Comparison of ENCODE assay signal across 8 mouse cellular contexts in genomic region chr15:102341580-102341979, GRCm38 (mm10). TPM values are rescaled to one million over a fixed set of nuclear protein-coding genes. Genes with fewer than 3 reads are reported as not detected.
DNase-seq lines count a peak whose midpoint lies in the region; TF ChIP-seq lines count a peak whose summit lies in the region.

No protein-coding gene starts in this region.

- TF ChIP-seq CTCF in bone marrow, adult 2 months (IDR thresholded peaks at IDR 0.05; ENCODE audit: control insufficient read depth, insufficient read depth, low read length): peak; percentile 62

- no peak overlapping the region for H3K27ac ChIP-seq in bone marrow, adult 2 months (ENCODE audit: control insufficient read depth, insufficient read depth, low read depth, low read length, poor library complexity)

- H3K4me1 ChIP-seq in bone marrow, adult 2 months (ENCODE audit: control insufficient read depth, insufficient read depth, low read length): no peaks in the 10 kb centered on the region

- no peak for TF ChIP-seq POLR2A in bone marrow, adult 2 months (IDR thresholded peaks at IDR 0.05; ENCODE audit: borderline replicate concordance, control insufficient read depth, low read depth, low read length)

- 5% methylated on average over 1 of the region's 1 CpGs for WGBS in bone marrow, adult 2 months

- peak; percentile 42 to 75 for DNase-seq in heart, postnatal 10 days
- no peak for DNase-seq in heart, adult 11 months
- peak; percentile 46 for DNase-seq in right cerebral cortex, postnatal 4 days
- DNase-seq in right cerebral cortex, postnatal 25 days: no peak
- peak; percentile 58 for DNase-seq in kidney, postnatal 14 days
- DNase-seq in natural killer cell, adult 2 months (ENCODE audit: low spot score in 2 of 2): peak; percentile 45 to 59
- DNase-seq in layer of hippocampus, adult 8-10 months (ENCODE audit: low spot score in 2 of 2): no peak

- intact Hi-C loops in heart, postnatal 10 days (cut with DNase I): no loop called here

- no peak overlapping the region for H3K4me3 ChIP-seq in bone marrow, adult 2 months (replicated peaks; ENCODE audit: control insufficient read depth, low read depth, low read length)

RNA-seq across cellular contexts. Expression of gene Aaas, which starts 9.0 kb away (rescaled TPM):
- total RNA-seq in heart, postnatal 10 days (2021): 10 to 100 TPM; 16.2 to 16.4 TPM
- 56.6 and 97.9 TPM in 2 replicates for polyA plus RNA-seq in bone marrow, adult 2 months (2011; ENCODE audit: insufficient read depth, insufficient read length, low replicate concordance, missing spikeins)
- total RNA-seq in layer of hippocampus, adult 8-10 months (2022): 10 to 100 TPM; 20.6 to 33.5 (median 24.7) TPM

RNA-seq across cellular contexts. Expression of gene Myg1, which starts 10.1 kb away (rescaled TPM):
- 10 to 100 TPM; 28.3 to 31.5 TPM for total RNA-seq in heart, postnatal 10 days (2021)
- polyA plus RNA-seq in bone marrow, adult 2 months (2011; ENCODE audit: insufficient read depth, insufficient read length, low replicate concordance, missing spikeins): 40.0 and 43.6 TPM in 2 replicates
- total RNA-seq in layer of hippocampus, adult 8-10 months (2022): 10 to 100 TPM; 66.5 to 76.4 (median 71.6) TPM

RNA-seq across cellular contexts. Expression of gene Pfdn5, which starts 15.7 kb away (rescaled TPM):
- total RNA-seq in heart, postnatal 10 days (2021): 100 to 1,000 TPM; 336 to 346 TPM
- 352 and 432 TPM in 2 replicates for polyA plus RNA-seq in bone marrow, adult 2 months (2011; ENCODE audit: insufficient read depth, insufficient read length, low replicate concordance, missing spikeins)
- total RNA-seq in layer of hippocampus, adult 8-10 months (2022): 100 to 1,000 TPM; 400 to 493 (median 445) TPM

RNA-seq across cellular contexts. Expression of gene Sp7, which starts 25.4 kb away (rescaled TPM):
- not detected for total RNA-seq in heart, postnatal 10 days (2021)
- 3.2 and 3.5 TPM in 2 replicates for polyA plus RNA-seq in bone marrow, adult 2 months (2011; ENCODE audit: insufficient read depth, insufficient read length, low replicate concordance, missing spikeins)
- total RNA-seq in layer of hippocampus, adult 8-10 months (2022): under 1 TPM; 0.37 to 0.78 (median 0.59) TPM

RNA-seq across cellular contexts. Expression of gene Espl1, which starts 45.5 kb away (rescaled TPM):
- total RNA-seq in heart, postnatal 10 days (2021): 10 to 100 TPM in 1 of 2 experiments, 1 to 10 TPM in 1; 7.5 to 10.7 TPM
- 22.9 and 39.8 TPM in 2 replicates for polyA plus RNA-seq in bone marrow, adult 2 months (2011; ENCODE audit: insufficient read depth, insufficient read length, low replicate concordance, missing spikeins)
- 1 to 10 TPM in 2 of 4 experiments, under 1 TPM in 2; 0.67 to 2.4 (median 1.1) TPM for total RNA-seq in layer of hippocampus, adult 8-10 months (2022)

Comparison
In these comparisons a context has a peak if more than half of its experiments do, and no peak if none do; other contexts are left out.
1. DNase-seq: peak in heart, postnatal 10 days (2 of 2), right cerebral cortex, postnatal 4 days (single experiment), kidney, postnatal 14 days (single experiment) and natural killer cell, adult 2 months (2 of 2); none in heart, adult 11 months (single experiment), right cerebral cortex, postnatal 25 days (single experiment) and layer of hippocampus, adult 8-10 months (0 of 2).